Mouse (Mus musculus): ENCODE results near the gene Tmem98.

The Tmem98 gene

GRCm38 (mm10) chr11:80854430-80854829, 44.5 kb downstream of the Tmem98 start:
- no peak for DNase-seq (ENCODE audit: low read depth, low spot score)

- DNase-seq (ENCODE audit: low read depth, low spot score), result no peak
Measured at GRCm38 (mm10) chr11:80854908-80855307, 44.9 kb downstream of the Tmem98 start.

GRCm38 (mm10) chr11:80856827-80857226, 46.9 kb downstream of the Tmem98 start:
- DNase-seq (ENCODE audit: low read depth, low spot score), result no peak

GRCm38 (mm10) chr11:80858065-80858464, 48.1 kb downstream of the Tmem98 start, which contains the start of gene Spaca3:
Gene Spaca3, plus strand, starts transcription at chr11:80858365.
- DNase-seq (ENCODE audit: low read depth, low spot score), result no peak

- no peak for DNase-seq (ENCODE audit: low read depth, low spot score)
Measured at GRCm38 (mm10) chr11:80862941-80863340, 53.0 kb downstream of the Tmem98 start.

- DNase-seq (ENCODE audit: low read depth, low spot score), result no peak
Measured at GRCm38 (mm10) chr11:80868039-80868438, 58.1 kb downstream of the Tmem98 start.
